Mouse (Mus musculus): ENCODE data around the gene Gucy2c.

- TF ChIP-seq CTCF (IDR thresholded peaks at IDR 0.05; ENCODE audit: low read depth) (no peak), EP300 (IDR thresholded peaks at IDR 0.05; ENCODE audit: low read depth) (no peak)
These were observed 106.6 kb downstream of the Gucy2c start for GRCm38 (mm10) chr6:136674935-136675334.

Data from heart, postnatal 0 days (tissue).